Mouse (Mus musculus) layer of hippocampus, adult 8-10 months (tissue): ENCODE results near the gene Borcs7. TPM values are rescaled to one million over a fixed set of nuclear protein-coding genes. Genes with fewer than 3 reads are reported as not detected.

Experiments used
- DNase-seq, 2 experiments: peaks; one replicate each; pipeline ENCODE4 v3.0.0; 2022; ENCODE audit warnings: low spot score in 2 of 2
- total RNA-seq, 4 experiments: library from RNA; stranded (reverse); gene quantifications; 2 replicates each; pipeline ENCODE4 v1.2.4; 2022

The Borcs7 gene
- total RNA-seq, 4 experiments from 2014 or later, result 20.2 to 22.6 (median 21.2) TPM

DNA sequence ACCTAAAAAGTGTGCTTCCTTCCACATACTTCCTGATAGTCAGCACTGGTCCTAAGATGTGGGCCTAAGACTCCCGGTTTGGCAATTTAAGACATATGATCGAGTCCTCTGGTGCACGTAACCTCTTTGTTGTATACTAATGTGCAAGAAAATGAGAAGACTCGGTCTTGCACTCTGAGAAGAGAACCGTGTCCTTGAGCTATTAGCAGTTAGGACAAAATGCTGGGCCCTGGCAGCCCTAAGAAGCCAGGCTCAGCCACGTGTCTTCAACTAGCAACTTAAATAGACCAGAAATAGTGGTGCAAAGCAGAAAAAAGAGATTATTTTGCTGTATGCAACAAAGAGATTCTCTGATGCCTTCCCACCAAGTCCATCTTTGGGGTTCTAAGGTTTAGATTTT is 26.9 kb upstream of the Borcs7 start:
- DNase-seq, result no peak

DNA sequence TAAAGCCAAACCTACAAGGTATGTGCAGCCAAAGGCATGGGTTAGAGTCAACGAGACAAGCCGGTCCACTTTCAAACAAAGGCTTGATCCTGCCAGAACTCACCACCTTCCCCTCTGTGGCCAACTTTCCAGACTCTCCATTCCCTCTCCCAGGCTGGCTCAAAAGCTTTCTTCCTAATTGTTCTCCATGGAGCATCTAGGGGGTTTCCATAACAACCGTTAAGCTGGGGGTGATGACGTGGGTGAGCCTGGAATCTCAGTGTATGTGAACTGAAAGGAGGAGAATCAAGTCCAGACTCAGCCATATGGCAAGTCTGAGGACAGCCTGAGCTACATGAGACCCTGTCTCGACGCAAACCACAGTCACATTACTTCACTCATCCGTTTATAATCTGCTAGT is 24.2 kb upstream of the Borcs7 start:
- no peak for DNase-seq

DNA sequence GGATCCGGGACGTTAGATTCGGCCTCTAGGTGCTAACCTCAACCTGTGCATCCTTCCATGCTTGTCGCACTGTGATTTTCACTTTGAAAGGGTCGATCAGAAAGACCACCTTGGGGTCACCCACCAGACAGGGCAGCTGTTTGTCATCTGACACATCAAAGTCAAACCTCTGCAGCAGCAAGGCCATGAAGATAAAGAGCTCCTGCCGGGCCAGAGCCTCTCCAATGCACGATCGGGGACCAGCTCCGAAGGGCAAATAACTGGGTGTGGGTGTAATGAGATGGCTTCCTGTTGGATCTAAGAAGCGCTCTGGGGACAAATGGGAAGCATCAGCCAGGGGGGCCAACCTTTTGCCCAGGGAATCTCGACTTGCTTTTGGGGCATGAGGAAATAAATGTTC is 22.4 kb upstream of the Borcs7 start:
- DNase-seq, result no peak

DNA sequence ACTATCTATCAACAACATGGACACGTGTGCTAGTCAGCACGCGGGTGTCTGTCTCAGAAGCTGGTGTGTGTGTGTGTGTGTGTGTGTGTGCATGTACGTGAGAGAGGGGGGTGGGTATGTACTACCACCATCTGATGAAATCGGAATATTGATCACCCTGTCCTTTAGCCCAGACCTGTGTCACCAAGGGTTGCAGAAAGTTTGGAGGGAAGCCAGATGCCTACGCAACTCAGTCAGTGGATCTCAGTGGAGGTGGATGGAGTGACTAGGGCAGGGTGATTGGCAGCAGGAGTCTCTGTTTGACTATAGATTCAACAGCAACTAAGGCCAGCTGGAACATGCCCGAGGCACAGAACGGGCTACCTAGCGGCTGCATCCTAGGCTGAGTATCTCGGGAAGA is 21.4 kb upstream of the Borcs7 start:
- DNase-seq, result no peak

GRCm38 (mm10) chr19:46669802-46670201 is 19.9 kb upstream of the Borcs7 start:
- DNase-seq, result no peak

GRCm38 (mm10) chr19:46670691-46671090 is 19.0 kb upstream of the Borcs7 start:
- peak in 1 of 2 experiments; percentile 55 for DNase-seq

- no peak for DNase-seq
Observed at GRCm38 (mm10) chr19:46672766-46673418, 16.8 kb upstream of the Borcs7 start, which contains the start of gene Cyp17a1. Cyp17a1 (minus strand) TSS chr19:46673172.

- DNase-seq, result no peak
Observed at GRCm38 (mm10) chr19:46675641-46676040, 14.1 kb upstream of the Borcs7 start.

- DNase-seq, result no peak
Observed at GRCm38 (mm10) chr19:46679720-46680383, 9.9 kb upstream of the Borcs7 start.

DNA sequence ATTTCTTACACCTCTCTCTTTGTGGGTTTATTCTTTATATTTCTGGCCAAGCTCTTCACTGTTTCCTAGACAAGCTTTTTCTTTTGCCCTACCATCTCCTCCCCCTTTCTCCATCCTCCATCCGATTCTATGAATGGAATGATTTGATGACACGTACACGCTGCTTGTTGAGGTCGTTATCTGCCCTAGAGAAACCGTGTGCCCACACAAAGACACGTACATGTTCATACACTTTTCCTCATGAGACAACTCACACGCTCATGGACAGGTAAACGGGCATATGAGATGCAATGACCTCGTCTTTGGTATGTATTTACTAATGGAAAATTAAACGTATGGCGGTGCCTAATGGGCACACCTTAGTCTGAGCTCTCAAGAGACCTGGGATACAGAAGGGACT is 681 bp downstream of the Borcs7 start:
- DNase-seq, result no peak

DNA sequence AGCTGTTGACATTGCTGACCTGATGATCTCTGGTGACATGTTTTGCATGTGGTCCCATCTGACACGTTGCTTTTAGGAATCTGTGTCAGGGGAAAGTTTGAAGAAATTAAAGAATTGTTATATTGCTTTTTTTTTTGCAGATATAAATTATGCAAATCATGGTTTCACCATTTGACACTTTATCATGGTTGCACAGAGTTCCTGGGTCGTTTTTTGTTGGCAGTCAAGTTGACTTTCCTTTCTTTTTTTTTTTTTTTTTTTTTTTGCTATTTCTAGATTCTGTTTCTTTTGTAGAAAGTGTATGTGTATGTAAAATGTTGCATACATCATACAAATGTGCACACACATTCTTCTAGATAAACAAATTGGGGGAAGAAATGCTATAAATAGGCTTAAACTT is 1.4 kb downstream of the Borcs7 start:
- DNase-seq, result no peak

DNA sequence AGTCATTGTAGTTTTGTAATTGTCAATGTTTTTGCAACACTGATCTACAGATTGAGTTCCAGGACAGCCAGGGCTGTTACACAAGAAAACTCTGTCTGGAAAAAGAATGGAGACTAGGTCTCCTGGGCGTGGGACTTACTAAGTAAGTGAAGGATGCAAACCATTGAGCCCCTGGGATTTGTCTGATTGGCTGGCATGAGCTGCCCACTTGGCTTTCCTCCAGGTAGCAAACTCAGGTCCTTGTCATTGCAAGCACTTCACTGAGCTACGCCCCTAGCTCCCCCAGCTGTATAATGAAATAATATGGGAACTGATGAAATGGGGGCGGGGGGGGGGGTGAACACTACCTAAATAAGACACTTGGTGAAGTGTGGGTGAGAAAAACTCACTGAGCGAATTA is 3.4 kb downstream of the Borcs7 start:
- DNase-seq, result no peak

- DNase-seq, result no peak
Observed at GRCm38 (mm10) chr19:46696482-46696881, 6.8 kb downstream of the Borcs7 start.

GRCm38 (mm10) chr19:46696943-46697342 is 7.2 kb downstream of the Borcs7 start:
- DNase-seq, result no peak

GRCm38 (mm10) chr19:46697840-46698517 is 8.3 kb downstream of the Borcs7 start:
- no peak for DNase-seq

- DNase-seq, result peak in 1 of 2 experiments; percentile 7
Observed at GRCm38 (mm10) chr19:46699011-46699481, 9.3 kb downstream of the Borcs7 start.

GRCm38 (mm10) chr19:46701156-46701555 is 11.4 kb downstream of the Borcs7 start:
- no peak for DNase-seq

- DNase-seq, result no peak
Observed at GRCm38 (mm10) chr19:46705779-46706495, 16.2 kb downstream of the Borcs7 start.

DNA sequence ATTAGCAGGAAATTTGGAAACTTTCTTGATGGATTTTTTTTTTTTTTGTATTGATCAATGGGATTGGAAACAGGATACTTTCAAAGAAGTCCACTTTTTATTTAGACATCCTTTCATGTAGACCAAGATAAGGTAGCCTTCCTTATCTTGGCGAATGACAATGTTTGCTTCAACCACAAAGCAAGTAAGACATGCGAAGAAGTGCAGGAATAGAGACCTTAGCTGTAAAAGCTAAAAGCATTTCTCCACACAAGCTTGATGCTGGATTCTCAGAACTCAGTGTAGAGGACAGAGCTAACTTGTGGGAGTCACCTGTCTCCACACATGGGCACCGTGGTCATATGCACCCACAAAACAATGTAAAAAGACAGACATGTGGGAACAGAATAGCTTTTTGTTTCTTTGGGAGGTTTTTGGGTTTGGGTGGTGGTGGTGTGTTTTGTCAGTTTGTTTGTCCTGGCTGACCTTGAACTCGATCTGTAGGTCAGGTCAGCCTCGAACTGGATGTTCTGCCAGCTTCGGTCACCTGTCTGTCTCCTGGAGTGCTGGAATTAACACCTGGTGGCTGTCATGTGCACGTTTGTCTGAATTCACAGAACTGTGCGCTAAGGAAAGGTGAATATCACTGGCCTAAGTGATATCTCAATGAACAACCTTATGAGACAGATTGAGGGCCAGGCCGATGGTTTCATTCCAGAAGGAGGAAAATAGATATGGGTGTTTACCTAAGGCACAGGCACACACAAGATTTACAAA is 17.0 kb downstream of the Borcs7 start:
- DNase-seq, result no peak

DNA sequence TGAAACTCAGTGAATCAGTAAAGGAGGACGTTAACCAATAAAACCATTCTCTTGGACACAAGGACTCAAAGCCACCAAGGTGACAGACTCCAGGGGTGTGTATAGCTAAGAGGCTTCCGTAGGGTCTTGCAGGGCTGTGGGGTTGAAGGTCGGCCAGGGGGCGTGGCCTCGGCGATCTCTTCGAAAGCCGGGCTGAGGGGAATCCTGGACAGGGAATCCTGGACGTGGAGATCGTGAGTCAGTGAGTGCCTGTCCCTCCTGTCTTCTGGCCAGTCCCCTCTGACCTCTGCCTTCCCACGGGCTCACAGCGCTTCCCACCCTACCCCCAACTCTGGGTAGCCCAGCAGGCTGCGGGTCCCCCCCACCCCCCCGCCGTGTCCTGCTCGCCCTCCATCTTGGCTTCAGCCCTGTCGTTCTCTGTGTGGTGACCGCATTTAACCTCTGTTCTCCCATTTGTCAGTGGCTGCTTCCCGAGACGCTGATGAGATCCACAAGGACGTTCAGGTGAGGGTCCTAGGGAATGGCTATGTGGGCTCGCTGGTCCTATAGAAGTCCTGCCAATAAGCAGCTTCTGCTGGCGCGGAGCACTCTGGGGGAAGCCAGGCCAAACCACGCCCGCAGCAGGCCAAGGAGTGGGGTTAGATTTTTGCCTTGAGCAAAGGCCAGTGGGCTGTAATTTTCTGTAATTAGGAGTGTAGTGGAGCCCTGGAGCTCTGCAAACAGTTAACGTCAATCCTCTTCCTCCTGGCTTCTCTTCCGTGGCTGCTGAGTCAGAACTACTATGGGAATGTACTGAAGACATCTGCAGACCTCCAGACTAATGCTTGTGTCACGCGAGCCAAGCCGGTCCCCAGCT is 17.8 kb downstream of the Borcs7 start, which contains the start of gene As3mt:
Gene As3mt (plus strand): TSS at position 163 of the 856 bp plus-strand sequence.
- peak in 1 of 2 experiments; percentile 45 for DNase-seq
